In genomic region chr7:125581317-125581672, GRCm38 (mm10) we compare ENCODE assay signal across 8 mouse cellular contexts. TPM values are rescaled to one million over a fixed set of nuclear protein-coding genes. Genes with fewer than 3 reads are reported as not detected.
DNase-seq lines count a peak whose midpoint lies in the region; ATAC-seq and TF ChIP-seq lines count a peak whose summit lies in the region.

No protein-coding gene starts in this region.

- H3K27ac ChIP-seq in ES-Bruce4 (ENCODE audit: insufficient read depth, low read length), result no peak overlapping the region
- no peak overlapping the region for H3K27ac ChIP-seq in forebrain, embryonic 15.5 days (replicated peaks)
- H3K27ac ChIP-seq in liver, postnatal 0 days (ENCODE audit: low read depth), result no peak overlapping the region
- H3K27ac ChIP-seq in neural tube, embryonic 14.5 days (ENCODE audit: low read depth, low read length), result no peak overlapping the region
- no peak overlapping the region for H3K27ac ChIP-seq in testis, adult 2 months (ENCODE audit: control insufficient read depth, insufficient read depth, low read depth, low read length)

- peak; percentile 85 for ATAC-seq in forebrain, embryonic 15.5 days (replicated peaks)
- ATAC-seq in liver, postnatal 0 days, result peak; percentile 71
- ATAC-seq in neural tube, embryonic 14.5 days (ENCODE audit: low read depth), result peak; percentile 91

- WGBS in forebrain, embryonic 15.5 days, result 2% methylated on average over 21 of the region's 21 CpGs
- 3% methylated on average over 21 of the region's 21 CpGs for WGBS in liver, postnatal 0 days (ENCODE audit: insufficient replicate concordance)
- 1% methylated on average over 21 of the region's 21 CpGs for WGBS in neural tube, embryonic 14.5 days

- intact Hi-C loops in heart, postnatal 25 days (cut with DNase I), result loop anchor here (1.0 to 5.0 kb wide), 5 partner anchors 18 to 162 kb away; partner anchors contain the start of gene Nsmce1

- TF ChIP-seq POLR2A in ES-Bruce4 (IDR thresholded peaks at IDR 0.05; ENCODE audit: insufficient read depth, low read length), result no peak
- TF ChIP-seq POLR2A in testis, adult 2 months (IDR thresholded peaks at IDR 0.05; ENCODE audit: control insufficient read depth, low read depth, low read length), result no peak

- peak overlapping the region; percentile 21; the same call in 1 of the 2 replicates for H3K4me3 ChIP-seq in ES-Bruce4 (ENCODE audit: low read depth, low read length)
- H3K4me3 ChIP-seq in forebrain, embryonic 15.5 days, result peak overlapping the region; percentile 42
- peak overlapping the region; percentile 35 for H3K4me3 ChIP-seq in liver, postnatal 0 days (ENCODE audit: low read depth, low read length)
- peak overlapping the region; percentile 37 for H3K4me3 ChIP-seq in neural tube, embryonic 14.5 days (ENCODE audit: low read depth, low read length)
- H3K4me3 ChIP-seq in testis, adult 2 months (ENCODE audit: control insufficient read depth, low read depth, low read length), result peak overlapping the region; percentile 73

- H3K9ac ChIP-seq in ES-Bruce4 (ENCODE audit: low read depth, poor library complexity, severe bottlenecking), result no peak overlapping the region
- peak overlapping the region; percentile 48 for H3K9ac ChIP-seq in forebrain, embryonic 15.5 days (replicated peaks)
- 0 out of 2 replicates have a peak overlapping the region, but pooled peaks have one; percentile 27 for H3K9ac ChIP-seq in liver, postnatal 0 days (replicated peaks)
- H3K9ac ChIP-seq in neural tube, embryonic 14.5 days (replicated peaks; ENCODE audit: low read depth, low read length), result peak overlapping the region; percentile 47

- no peaks in the 10 kb centered on the region for H3K9me3 ChIP-seq in ES-Bruce4 (replicated peaks; ENCODE audit: control insufficient read depth, insufficient read depth, low read length, poor library complexity, severe bottlenecking)
- H3K9me3 ChIP-seq in forebrain, embryonic 15.5 days, result no peaks in the 10 kb centered on the region
- no peaks in the 10 kb centered on the region for H3K9me3 ChIP-seq in liver, postnatal 0 days (ENCODE audit: low read length)
- H3K9me3 ChIP-seq in neural tube, embryonic 14.5 days (ENCODE audit: control insufficient read depth, low read length), result no peaks in the 10 kb centered on the region

- TF ChIP-seq EP300 in ES-Bruce4 (IDR thresholded peaks at IDR 0.05; ENCODE audit: insufficient read depth, low read depth, low read length), result no peak
- TF ChIP-seq EP300 in liver, postnatal 0 days (IDR thresholded peaks at IDR 0.05; ENCODE audit: low read depth), result 0 out of 2 replicates have a peak, but pooled peaks have one; percentile 18

- peak; percentile 96 for TF ChIP-seq CTCF in ES-Bruce4 (IDR thresholded peaks at IDR 0.05; ENCODE audit: low read depth, low read length)
- peak; percentile 100 for TF ChIP-seq CTCF in liver, postnatal 0 days (IDR thresholded peaks at IDR 0.05; ENCODE audit: low read depth)
- peak; percentile 95; the same call in 1 of the 2 replicates for TF ChIP-seq CTCF in testis, adult 2 months (IDR thresholded peaks at IDR 0.05; ENCODE audit: control insufficient read depth, insufficient read depth, insufficient replicate concordance, low read depth, low read length)

- peak overlapping the region; percentile 93 for H3K4me2 ChIP-seq in forebrain, embryonic 15.5 days (replicated peaks)
- H3K4me2 ChIP-seq in liver, postnatal 0 days (ENCODE audit: low read depth, low read length), result peak overlapping the region; percentile 75
- peak overlapping the region; percentile 96 for H3K4me2 ChIP-seq in neural tube, embryonic 14.5 days (ENCODE audit: low read depth, low read length)

- no peaks in the 10 kb centered on the region for H3K36me3 ChIP-seq in ES-Bruce4 (ENCODE audit: control insufficient read depth, insufficient read depth, low read length, poor library complexity, severe bottlenecking)
- H3K36me3 ChIP-seq in forebrain, embryonic 15.5 days, result no peaks in the 10 kb centered on the region
- H3K36me3 ChIP-seq in liver, postnatal 0 days (replicated peaks; ENCODE audit: insufficient read depth, low read length), result peaks cover 10% of the 10 kb centered on the region
- no peaks in the 10 kb centered on the region for H3K36me3 ChIP-seq in neural tube, embryonic 14.5 days (ENCODE audit: control insufficient read depth, insufficient read depth, low read length)
- no peaks in the 10 kb centered on the region for H3K36me3 ChIP-seq in testis, adult 2 months (ENCODE audit: control insufficient read depth, insufficient read depth, low read length)

- no peaks in the 10 kb centered on the region for H3K4me1 ChIP-seq in ES-Bruce4 (ENCODE audit: control insufficient read depth, insufficient read depth, low read length)
- peaks cover 13% of the 10 kb centered on the region for H3K4me1 ChIP-seq in forebrain, embryonic 15.5 days
- peaks cover 38% of the 10 kb centered on the region for H3K4me1 ChIP-seq in liver, postnatal 0 days (ENCODE audit: insufficient read depth)
- peaks cover 11% of the 10 kb centered on the region; the same call in 1 of the 2 replicates for H3K4me1 ChIP-seq in neural tube, embryonic 14.5 days (ENCODE audit: control insufficient read depth, insufficient read depth, low read length)
- peaks cover 4% of the 10 kb centered on the region for H3K4me1 ChIP-seq in testis, adult 2 months (ENCODE audit: control insufficient read depth, insufficient read depth, low read length)

- H3K27me3 ChIP-seq in ES-Bruce4 (ENCODE audit: control insufficient read depth, insufficient read depth, low read length, poor library complexity, severe bottlenecking), result no peaks in the 10 kb centered on the region
- no peaks in the 10 kb centered on the region for H3K27me3 ChIP-seq in forebrain, embryonic 15.5 days
- H3K27me3 ChIP-seq in liver, postnatal 0 days (ENCODE audit: insufficient read depth, low read length), result no peaks in the 10 kb centered on the region
- no peaks in the 10 kb centered on the region for H3K27me3 ChIP-seq in neural tube, embryonic 14.5 days (ENCODE audit: control insufficient read depth, insufficient read depth, low read length)
- no peaks in the 10 kb centered on the region for H3K27me3 ChIP-seq in testis, adult 2 months (ENCODE audit: control insufficient read depth, insufficient read depth, low read length)

- DNase-seq in cerebellum, adult 11 months, result peak; percentile 79
- peak; percentile 75 for DNase-seq in heart, postnatal 25 days (ENCODE audit: low spot score)
- peak; percentile 91 for DNase-seq in layer of hippocampus, adult 11-12 months (ENCODE audit: low spot score)
- peak; percentile 90 for DNase-seq in liver, postnatal 0 days

RNA-seq across cellular contexts. Expression of gene Il21r, which starts 21.9 kb away (rescaled TPM):
- not detected in 2 replicates for polyA plus RNA-seq in ES-Bruce4 (2011; ENCODE audit: insufficient read depth, insufficient read length, low read depth, missing spikeins)
- polyA plus RNA-seq in forebrain, embryonic 15.5 days (2015; fragmentation: Nextera tagmentation; extraction: Ambion mirVana), result 0.15 and 0.17 TPM in 2 replicates
- under 1 TPM; 0.29 to 0.67 TPM for total RNA-seq in heart, postnatal 25 days (2021)
- 0.70 TPM in 2 replicates for polyA plus RNA-seq in liver, postnatal 0 days (2015; fragmentation: Nextera tagmentation; extraction: Ambion mirVana)
- 0.50 TPM in 1 of 2 replicates, not detected in the other for polyA plus RNA-seq in neural tube, embryonic 14.5 days (2014; fragmentation: Nextera tagmentation; extraction: Ambion mirVana)
- 0.10 TPM in 1 of 2 replicates, not detected in the other for polyA plus RNA-seq in testis, adult 2 months (2012; rRNA removed)

RNA-seq across cellular contexts. Expression of gene Il4ra, which starts 29.4 kb away (rescaled TPM):
- polyA plus RNA-seq in ES-Bruce4 (2011; ENCODE audit: insufficient read depth, insufficient read length, low read depth, missing spikeins), result 1.4 and 1.7 TPM in 2 replicates
- 2.1 and 2.2 TPM in 2 replicates for polyA plus RNA-seq in forebrain, embryonic 15.5 days (2015; fragmentation: Nextera tagmentation; extraction: Ambion mirVana)
- 10 to 100 TPM; 13.3 to 18.6 TPM for total RNA-seq in heart, postnatal 25 days (2021)
- 8.7 and 9.5 TPM in 2 replicates for polyA plus RNA-seq in liver, postnatal 0 days (2015; fragmentation: Nextera tagmentation; extraction: Ambion mirVana)
- 2.4 and 5.1 TPM in 2 replicates for polyA plus RNA-seq in neural tube, embryonic 14.5 days (2014; fragmentation: Nextera tagmentation; extraction: Ambion mirVana)
- polyA plus RNA-seq in testis, adult 2 months (2012; rRNA removed), result 3.3 and 4.5 TPM in 2 replicates

Comparison
In these comparisons a context has a peak if more than half of its experiments do, and no peak if none do; other contexts are left out.
1. H3K4me3 ChIP-seq: peak in every context shown above with its lines; median percentile 73 in testis, adult 2 months; 42 in forebrain, embryonic 15.5 days; 37 in neural tube, embryonic 14.5 days; 35 in liver, postnatal 0 days; 21 in ES-Bruce4.